Mouse (Mus musculus): Measurements from ENCODE around the gene Lrrc59. TPM values are rescaled to one million over a fixed set of nuclear protein-coding genes. Genes with fewer than 3 reads are reported as not detected.

The Lrrc59 gene
- 215 and 282 TPM in 2 replicates for total RNA-seq (2012; rRNA removed)

GRCm38 (mm10) chr11:94629199-94629883 is at the start of gene Lrrc59:
Gene Lrrc59, plus strand, starts transcription at chr11:94629767.
- H3K27ac ChIP-seq (ENCODE audit: insufficient read depth, low read depth, low read length, poor library complexity, severe bottlenecking) = peak within 1 kb of the TSS; percentile 48
- H3K9me3 ChIP-seq (ENCODE audit: control insufficient read depth, insufficient read depth, low read depth, low read length) = no peaks in the 10 kb centered on the region
- H3K9ac ChIP-seq (ENCODE audit: insufficient read depth, low read depth, low read length, poor library complexity, severe bottlenecking) = peak within 1 kb of the TSS; percentile 93
- peak; percentile 75 for TF ChIP-seq HCFC1 (IDR thresholded peaks at IDR 0.05; ENCODE audit: borderline replicate concordance, insufficient read depth, low read length)
- TF ChIP-seq CHD2 (IDR thresholded peaks at IDR 0.05; ENCODE audit: low read depth, low read length) = no peak
- H3K4me3 ChIP-seq (ENCODE audit: insufficient read depth in 1 of 2, low read depth in 1 of 2, low read length in 2 of 2, poor library complexity in 1 of 2, severe bottlenecking in 1 of 2) = peak within 1 kb of the TSS; percentile 88 to 98
- peak; percentile 75 for DNase-seq (ENCODE audit: low read depth, low spot score)
- H3K4me1 ChIP-seq (ENCODE audit: control insufficient read depth in 2 of 2, insufficient read depth in 2 of 2, low read length in 2 of 2, poor library complexity in 1 of 2) = peaks cover 2 to 12% of the 10 kb centered on the region in 2 experiments; a peak in 3 of 4 replicates
- peaks cover 23% of the 10 kb centered on the region for H3K36me3 ChIP-seq (ENCODE audit: control insufficient read depth, insufficient read depth, low read length, poor library complexity, severe bottlenecking)
- in situ Hi-C loops (cut with MboI; ENCODE audit: low sequenced_read_pairs in 2 of 2, unreplicated experiment in 2 of 2) = no loop called here

- Histone ChIP-seq H3K4me1 (ENCODE audit: control insufficient read depth in 2 of 2, insufficient read depth in 2 of 2, low read length in 2 of 2, poor library complexity in 1 of 2) (peaks cover 3% of the 10 kb centered on the region in 2 experiments; a peak in 3 of 4 replicates), H3K27ac (ENCODE audit: insufficient read depth, low read depth, low read length, poor library complexity, severe bottlenecking) (no peak overlapping the region), H3K9ac (ENCODE audit: insufficient read depth, low read depth, low read length, poor library complexity, severe bottlenecking) (no peak overlapping the region), H3K36me3 (ENCODE audit: control insufficient read depth, insufficient read depth, low read length, poor library complexity, severe bottlenecking) (no peaks in the 10 kb centered on the region), H3K4me3 (ENCODE audit: insufficient read depth in 1 of 2, low read depth in 1 of 2, low read length in 2 of 2, poor library complexity in 1 of 2, severe bottlenecking in 1 of 2) (no peak overlapping the region), H3K9me3 (ENCODE audit: control insufficient read depth, insufficient read depth, low read depth, low read length) (no peaks in the 10 kb centered on the region)
- DNase-seq (ENCODE audit: low read depth, low spot score) = no peak
- in situ Hi-C loops (cut with MboI; ENCODE audit: low sequenced_read_pairs in 2 of 2, unreplicated experiment in 2 of 2) = no loop called here
- TF ChIP-seq ZC3H11A (IDR thresholded peaks at IDR 0.05; ENCODE audit: borderline replicate concordance, low read depth, low read length) = no peak
- 0 out of 2 replicates have a peak, but pooled peaks have one; percentile 36 for TF ChIP-seq ZNF384 (IDR thresholded peaks at IDR 0.05; ENCODE audit: low read depth, low read length)
Observed at GRCm38 (mm10) chr11:94580111-94580740, 49.3 kb upstream of the Lrrc59 start.

- H3K9ac ChIP-seq (ENCODE audit: insufficient read depth, low read depth, low read length, poor library complexity, severe bottlenecking) = no peak overlapping the region
- H3K9me3 ChIP-seq (ENCODE audit: control insufficient read depth, insufficient read depth, low read depth, low read length) = no peaks in the 10 kb centered on the region
- no peak overlapping the region for H3K4me3 ChIP-seq (ENCODE audit: insufficient read depth in 1 of 2, low read depth in 1 of 2, low read length in 2 of 2, poor library complexity in 1 of 2, severe bottlenecking in 1 of 2)
- H3K36me3 ChIP-seq (ENCODE audit: control insufficient read depth, insufficient read depth, low read length, poor library complexity, severe bottlenecking) = no peaks in the 10 kb centered on the region
- TF ChIP-seq HCFC1 (IDR thresholded peaks at IDR 0.05; ENCODE audit: borderline replicate concordance, insufficient read depth, low read length) = no peak
- no peak for TF ChIP-seq CHD2 (IDR thresholded peaks at IDR 0.05; ENCODE audit: low read depth, low read length)
- TF ChIP-seq ZC3H11A (IDR thresholded peaks at IDR 0.05; ENCODE audit: borderline replicate concordance, low read depth, low read length) = no peak
- TF ChIP-seq MAFK (IDR thresholded peaks at IDR 0.05; ENCODE audit: insufficient read depth, low read depth, low read length) = no peak
- no peak for TF ChIP-seq ZNF384 (IDR thresholded peaks at IDR 0.05; ENCODE audit: low read depth, low read length)
- DNase-seq (ENCODE audit: low read depth, low spot score) = no peak
- H3K27ac ChIP-seq (ENCODE audit: insufficient read depth, low read depth, low read length, poor library complexity, severe bottlenecking) = no peak overlapping the region
- in situ Hi-C loops (cut with MboI; ENCODE audit: low sequenced_read_pairs in 2 of 2, unreplicated experiment in 2 of 2) = no loop called here
- peaks cover 3% of the 10 kb centered on the region in 2 experiments; a peak in 3 of 4 replicates for H3K4me1 ChIP-seq (ENCODE audit: control insufficient read depth in 2 of 2, insufficient read depth in 2 of 2, low read length in 2 of 2, poor library complexity in 1 of 2)
Observed at GRCm38 (mm10) chr11:94585091-94585490, 44.5 kb upstream of the Lrrc59 start.

GRCm38 (mm10) chr11:94587511-94587910 is 42.1 kb upstream of the Lrrc59 start:
- in situ Hi-C loops (cut with MboI; ENCODE audit: low sequenced_read_pairs in 2 of 2, unreplicated experiment in 2 of 2) = no loop called here
- H3K4me3 ChIP-seq (ENCODE audit: insufficient read depth in 1 of 2, low read depth in 1 of 2, low read length in 2 of 2, poor library complexity in 1 of 2, severe bottlenecking in 1 of 2) = no peak overlapping the region
- no peaks in the 10 kb centered on the region for H3K9me3 ChIP-seq (ENCODE audit: control insufficient read depth, insufficient read depth, low read depth, low read length)
- H3K36me3 ChIP-seq (ENCODE audit: control insufficient read depth, insufficient read depth, low read length, poor library complexity, severe bottlenecking) = no peaks in the 10 kb centered on the region
- DNase-seq (ENCODE audit: low read depth, low spot score) = no peak
- H3K27ac ChIP-seq (ENCODE audit: insufficient read depth, low read depth, low read length, poor library complexity, severe bottlenecking) = no peak overlapping the region
- no peak for TF ChIP-seq ZNF384 (IDR thresholded peaks at IDR 0.05; ENCODE audit: low read depth, low read length)
- no peak for TF ChIP-seq HCFC1 (IDR thresholded peaks at IDR 0.05; ENCODE audit: borderline replicate concordance, insufficient read depth, low read length)
- no peak for TF ChIP-seq CHD2 (IDR thresholded peaks at IDR 0.05; ENCODE audit: low read depth, low read length)
- H3K4me1 ChIP-seq (ENCODE audit: control insufficient read depth in 2 of 2, insufficient read depth in 2 of 2, low read length in 2 of 2, poor library complexity in 1 of 2) = peaks cover 0 to 12% of the 10 kb centered on the region in 2 experiments; a peak in 2 of 4 replicates
- H3K9ac ChIP-seq (ENCODE audit: insufficient read depth, low read depth, low read length, poor library complexity, severe bottlenecking) = no peak overlapping the region

All from ES-E14 (cell line).